In genomic region chr9:49758436-49758835, GRCm38 (mm10) we compare ENCODE assay signal across 9 mouse cellular contexts. TPM values are rescaled to one million over a fixed set of nuclear protein-coding genes. Genes with fewer than 3 reads are reported as not detected.
A peak's percentile ranks its signal among the peaks of the same experiment; 100 is the strongest.
DNase-seq lines count a peak whose midpoint lies in the region; ATAC-seq and TF ChIP-seq lines count a peak whose summit lies in the region.
"Had no signal": no experiment of that assay in that cellular context is flagged by ENCODE, and none has a peak within 500 bp of the region (broad histone marks: within the 10 kb centered on the region; RNA-seq: fewer than 3 reads in every experiment).

No protein-coding gene starts in this region.

- no peaks in the 10 kb centered on the region for H3K4me1 ChIP-seq in liver, adult 2 months (ENCODE audit: control insufficient read depth, insufficient read depth, low read length)
- H3K4me1 ChIP-seq in liver, embryonic 11.5 days (replicated peaks; ENCODE audit: control insufficient read depth, insufficient read depth, low read length): no peaks in the 10 kb centered on the region
- peaks cover 61% of the 10 kb centered on the region for H3K4me1 ChIP-seq in forebrain, embryonic 15.5 days

- no peaks in the 10 kb centered on the region for H3K79me2 ChIP-seq in liver, adult 2 months (ENCODE audit: control insufficient read depth, insufficient read depth, low read length)

- no peaks in the 10 kb centered on the region for H3K36me3 ChIP-seq in liver, adult 2 months (ENCODE audit: control insufficient read depth, insufficient read depth, low read length)
- no peaks in the 10 kb centered on the region for H3K36me3 ChIP-seq in liver, embryonic 11.5 days (ENCODE audit: control insufficient read depth, insufficient read depth, low read length)
- H3K36me3 ChIP-seq in forebrain, embryonic 15.5 days: no peaks in the 10 kb centered on the region

- no peaks in the 10 kb centered on the region; the same call in 1 of the 2 replicates for H3K27me3 ChIP-seq in liver, adult 2 months (ENCODE audit: control insufficient read depth, insufficient read depth, low read length)
- no peaks in the 10 kb centered on the region for H3K27me3 ChIP-seq in liver, embryonic 11.5 days (replicated peaks; ENCODE audit: control insufficient read depth, insufficient read depth, low read length)
- H3K27me3 ChIP-seq in forebrain, embryonic 15.5 days: no peaks in the 10 kb centered on the region

- H3K4me2 ChIP-seq in liver, embryonic 11.5 days: no peak overlapping the region
- peak overlapping the region; percentile 26 for H3K4me2 ChIP-seq in forebrain, embryonic 15.5 days (replicated peaks)

- peak; percentile 29 for DNase-seq in liver, adult 2 months (ENCODE audit: extremely low read depth, low read depth, low spot score)
- DNase-seq in liver, embryonic 11.5 days (ENCODE audit: low spot score): no peak
- peak; percentile 85 for DNase-seq in brain, adult 2 months (ENCODE audit: low read depth, low spot score)
- DNase-seq in lung, postnatal 25 days (ENCODE audit: low spot score): peak; percentile 3
- DNase-seq in thymus, postnatal 14 days: no peak
- no peak for DNase-seq in c-Kit-positive CD71-positive TER-119-positive erythroid progenitor cells, embryonic 14.5 days (ENCODE audit: low spot score)
- DNase-seq in urinary bladder, postnatal 25 days (ENCODE audit: low spot score): no peak

- no peak for TF ChIP-seq CTCF in liver, adult 2 months (IDR thresholded peaks at IDR 0.05; ENCODE audit: low read depth, low read length)

- no peak overlapping the region for H3K27ac ChIP-seq in liver, adult 2 months (replicated peaks; ENCODE audit: insufficient read depth, low read depth, low read length)
- H3K27ac ChIP-seq in liver, embryonic 11.5 days (ENCODE audit: low read depth, low read length): no peak overlapping the region
- peak overlapping the region; percentile 78 for H3K27ac ChIP-seq in forebrain, embryonic 15.5 days (replicated peaks)
- H3K27ac ChIP-seq: kidney, postnatal 0 days had no signal

- H3K4me3 ChIP-seq in liver, adult 2 months (ENCODE audit: insufficient read depth, low read depth, low read length): no peak overlapping the region
- no peak overlapping the region for H3K4me3 ChIP-seq in liver, embryonic 11.5 days (ENCODE audit: low read depth, low read length)
- no peak overlapping the region for H3K4me3 ChIP-seq in forebrain, embryonic 15.5 days

- WGBS in liver, adult 2 months: 78% methylated on average over 2 of the region's 2 CpGs
- 70% methylated on average over 2 of the region's 2 CpGs for WGBS in liver, embryonic 11.5 days
- WGBS in forebrain, embryonic 15.5 days: 17% methylated on average over 2 of the region's 2 CpGs

- no peaks in the 10 kb centered on the region for H3K9me3 ChIP-seq in liver, embryonic 11.5 days (ENCODE audit: control insufficient read depth, low read length)
- H3K9me3 ChIP-seq in forebrain, embryonic 15.5 days: no peaks in the 10 kb centered on the region

- no peak for ATAC-seq in liver, embryonic 11.5 days (replicated peaks; ENCODE audit: low FRiP score)
- ATAC-seq in forebrain, embryonic 15.5 days (replicated peaks): peak; percentile 61; the same call in 1 of the 2 replicates

- H3K9ac ChIP-seq in liver, adult 2 months (ENCODE audit: low read depth, low read length): no peak overlapping the region
- no peak overlapping the region for H3K9ac ChIP-seq in liver, embryonic 11.5 days (ENCODE audit: low read depth, low read length)
- H3K9ac ChIP-seq in forebrain, embryonic 15.5 days (replicated peaks): no peak overlapping the region

- no peak for TF ChIP-seq POLR2A in liver, adult 2 months (IDR thresholded peaks at IDR 0.05; ENCODE audit: extremely low read depth, insufficient read depth, low read length)

RNA-seq across cellular contexts. Expression of gene Ncam1, which starts 40.3 kb away (rescaled TPM):
- 0.18 and 0.60 TPM in 2 replicates for total RNA-seq in liver, adult 2 months (2014; rRNA removed)
- polyA plus RNA-seq in liver, adult 2 months (2012; rRNA removed): 0.07 TPM in 2 replicates
- 20.1 and 20.7 TPM in 2 replicates for polyA plus RNA-seq in liver, embryonic 11.5 days (2014; fragmentation: Nextera tagmentation; extraction: Ambion mirVana)
- polyA plus RNA-seq in forebrain, embryonic 15.5 days (2015; fragmentation: Nextera tagmentation; extraction: Ambion mirVana): 356 and 370 TPM in 2 replicates

Comparison
In these comparisons a context has a peak if more than half of its experiments do, and no peak if none do; other contexts are left out.
1. DNase-seq: peak in liver, adult 2 months (single experiment), brain, adult 2 months (single experiment) and lung, postnatal 25 days (single experiment); none in liver, embryonic 11.5 days (single experiment), thymus, postnatal 14 days (single experiment), c-Kit-positive CD71-positive TER-119-positive erythroid progenitor cells, embryonic 14.5 days (single experiment) and urinary bladder, postnatal 25 days (single experiment).
2. RNA of gene Ncam1, which starts 40.3 kb away (polyA plus RNA-seq): 356 to 370 TPM in forebrain, embryonic 15.5 days and 20.1 to 20.7 TPM in liver, embryonic 11.5 days; 0.07 TPM in liver, adult 2 months; every median in the first group is over 10 times any median in the second.